Mouse (Mus musculus): Measurements from ENCODE around the gene Ush2a.

The Ush2a gene

GRCm38 (mm10) chr1:188777556-188778161, 515.8 kb downstream of the Ush2a start:
- DNase-seq = no peak

- DNase-seq = no peak
Measured at GRCm38 (mm10) chr1:188785056-188785455, 523.2 kb downstream of the Ush2a start.

- no peak for DNase-seq
Measured at GRCm38 (mm10) chr1:188805069-188805468, 543.2 kb downstream of the Ush2a start.

- DNase-seq = peak; percentile 31
Measured at GRCm38 (mm10) chr1:188805852-188806251, 544.0 kb downstream of the Ush2a start.

- DNase-seq = peak; percentile 67
Measured at GRCm38 (mm10) chr1:188810631-188811030, 548.8 kb downstream of the Ush2a start.

- DNase-seq = peak; percentile 53
Measured at GRCm38 (mm10) chr1:188815072-188815471, 553.2 kb downstream of the Ush2a start.

GRCm38 (mm10) chr1:188824195-188824594, 562.4 kb downstream of the Ush2a start:
- peak; percentile 15 for DNase-seq

- DNase-seq = peak; percentile 76
Measured at GRCm38 (mm10) chr1:188824878-188825532, 563.2 kb downstream of the Ush2a start.

GRCm38 (mm10) chr1:188830527-188831407, 568.9 kb downstream of the Ush2a start:
- peak; percentile 59 for DNase-seq

- peak; percentile 63 for DNase-seq
Measured at GRCm38 (mm10) chr1:188833906-188834305, 572.1 kb downstream of the Ush2a start.

- DNase-seq = peak; percentile 50
Measured at GRCm38 (mm10) chr1:188834770-188835169, 572.9 kb downstream of the Ush2a start.

GRCm38 (mm10) chr1:188837613-188838295, 575.9 kb downstream of the Ush2a start:
- peak; percentile 30 for DNase-seq

- DNase-seq = peak; percentile 27
Measured at GRCm38 (mm10) chr1:188847242-188847641, 585.4 kb downstream of the Ush2a start.

- no peak for DNase-seq
Measured at GRCm38 (mm10) chr1:188852776-188853175, 591.0 kb downstream of the Ush2a start.

GRCm38 (mm10) chr1:188854240-188854639, 592.4 kb downstream of the Ush2a start:
- DNase-seq = peak; percentile 36

- no peak for DNase-seq
Measured at GRCm38 (mm10) chr1:188855034-188855433, 593.2 kb downstream of the Ush2a start.

GRCm38 (mm10) chr1:188859718-188860117, 597.9 kb downstream of the Ush2a start:
- DNase-seq = no peak

- no peak for DNase-seq
Measured at GRCm38 (mm10) chr1:188865881-188866280, 604.1 kb downstream of the Ush2a start.

- peak; percentile 42 for DNase-seq
Measured at GRCm38 (mm10) chr1:188866515-188866914, 604.7 kb downstream of the Ush2a start.

GRCm38 (mm10) chr1:188878531-188879055, 616.8 kb downstream of the Ush2a start:
- DNase-seq = no peak

GRCm38 (mm10) chr1:188896906-188897551, 635.2 kb downstream of the Ush2a start:
- peak; percentile 44 for DNase-seq

- no peak for DNase-seq
Measured at GRCm38 (mm10) chr1:188904091-188904490, 642.3 kb downstream of the Ush2a start.

Measured in heart, adult 11 months (tissue).